In the genomic region with DNA sequence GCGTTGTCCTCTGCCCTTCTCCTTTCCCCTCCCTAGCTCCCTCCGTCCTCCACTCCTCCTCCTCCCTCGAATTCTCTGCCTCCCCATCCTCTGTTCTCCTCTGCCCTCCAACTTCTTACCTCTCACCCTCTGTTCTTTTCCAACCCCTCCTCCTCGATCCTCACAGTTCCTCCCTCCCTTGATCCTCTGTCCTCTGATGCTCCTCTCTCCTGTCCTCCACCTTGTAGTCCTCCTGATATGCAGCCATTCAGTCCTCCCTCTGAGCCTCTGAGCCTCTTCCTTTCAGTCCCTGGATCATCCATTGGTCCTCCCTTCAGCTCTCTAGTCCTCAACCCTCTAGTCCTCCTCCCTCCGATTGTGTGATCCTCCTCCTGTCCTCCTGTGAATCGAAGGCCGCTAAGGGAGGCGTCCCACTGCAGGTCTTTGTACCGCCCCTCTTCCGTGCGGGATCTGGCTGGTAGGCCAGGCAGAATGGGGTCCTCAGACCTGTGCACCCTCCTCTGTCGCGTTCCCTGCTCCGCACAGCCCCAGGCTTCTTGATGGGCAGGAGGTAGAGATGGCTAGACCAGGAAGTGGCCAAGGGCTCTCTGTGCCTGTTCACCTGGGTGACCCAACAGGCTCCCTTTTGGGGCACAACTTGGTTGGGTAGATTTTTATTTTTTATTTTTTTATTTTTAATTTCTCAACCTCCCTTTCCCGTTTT, we compare ENCODE assay signal across 8 mouse cellular contexts. TPM values are rescaled to one million over a fixed set of nuclear protein-coding genes. Genes with fewer than 3 reads are reported as not detected.
DNase-seq lines count a peak whose midpoint lies in the region; ATAC-seq and TF ChIP-seq lines count a peak whose summit lies in the region.

No protein-coding gene starts in this region.

- H3K9me3 ChIP-seq in forebrain, embryonic 14.5 days (replicated peaks; ENCODE audit: control insufficient read depth, low read length): no peaks in the 10 kb centered on the region
- H3K9me3 ChIP-seq in liver, embryonic 14.5 days (ENCODE audit: control insufficient read depth, low read length): no peaks in the 10 kb centered on the region

- H3K27me3 ChIP-seq in forebrain, embryonic 14.5 days (replicated peaks; ENCODE audit: control insufficient read depth, insufficient read depth, low read length): no peaks in the 10 kb centered on the region
- no peaks in the 10 kb centered on the region for H3K27me3 ChIP-seq in liver, embryonic 14.5 days (ENCODE audit: control insufficient read depth, insufficient read depth, low read length)

- TF ChIP-seq EP300 in liver, embryonic 14.5 days (IDR thresholded peaks at IDR 0.05; ENCODE audit: low read depth): no peak

- WGBS in forebrain, embryonic 14.5 days: 6% methylated on average over 15 of the region's 15 CpGs
- 14% methylated on average over 15 of the region's 15 CpGs for WGBS in liver, embryonic 14.5 days (ENCODE audit: insufficient replicate concordance)

- ATAC-seq in forebrain, embryonic 14.5 days: no peak; the same call in 1 of the 2 replicates
- ATAC-seq in liver, embryonic 14.5 days (ENCODE audit: insufficient read depth): peak; percentile 1; the same call in 1 of the 2 replicates

- DNase-seq in layer of hippocampus, adult 2 months (ENCODE audit: low spot score in 2 of 2): no peak
- no peak for DNase-seq in layer of hippocampus, adult 9-11 months
- DNase-seq in adipocyte (ENCODE audit: low spot score): peak; percentile 31
- peak; percentile 29 for DNase-seq in forebrain, embryonic 14.5 days (ENCODE audit: low spot score)
- DNase-seq in liver, embryonic 14.5 days (ENCODE audit: low read depth in 3 of 3, low spot score in 3 of 3): no peak
- DNase-seq in testis, postnatal 14 days (ENCODE audit: low spot score): peak; percentile 32
- DNase-seq in adrenal gland, postnatal 36 days: no peak
- DNase-seq in urinary bladder, postnatal 14 days (ENCODE audit: low spot score): no peak

- peak overlapping the region; percentile 63 for H3K9ac ChIP-seq in forebrain, embryonic 14.5 days (ENCODE audit: low read length)
- peak overlapping the region; percentile 27; the same call in 1 of the 2 replicates for H3K9ac ChIP-seq in liver, embryonic 14.5 days (replicated peaks)

- peak overlapping the region; percentile 88 for H3K27ac ChIP-seq in layer of hippocampus, adult 2 months
- H3K27ac ChIP-seq in forebrain, embryonic 14.5 days (ENCODE audit: low read depth, low read length): peak overlapping the region; percentile 58
- H3K27ac ChIP-seq in liver, embryonic 14.5 days: no peak overlapping the region

- H3K4me3 ChIP-seq in layer of hippocampus, adult 2 months: peak overlapping the region; percentile 69
- H3K4me3 ChIP-seq in forebrain, embryonic 14.5 days (ENCODE audit: low read depth, low read length): peak overlapping the region; percentile 69
- peak overlapping the region; percentile 51 to 75 for H3K4me3 ChIP-seq in liver, embryonic 14.5 days (ENCODE audit: insufficient read depth in 1 of 2, low read depth in 2 of 2, low read length in 2 of 2)

- TF ChIP-seq CTCF in layer of hippocampus, adult 2 months (conservative IDR thresholded peaks at IDR 0.05): no peak
- TF ChIP-seq CTCF in liver, embryonic 14.5 days (IDR thresholded peaks at IDR 0.05; ENCODE audit: low read depth): no peak

- H3K4me1 ChIP-seq in forebrain, embryonic 14.5 days (ENCODE audit: control insufficient read depth, insufficient read depth, low read length): peaks cover 13% of the 10 kb centered on the region
- H3K4me1 ChIP-seq in liver, embryonic 14.5 days (replicated peaks; ENCODE audit: control insufficient read depth in 2 of 2, insufficient read depth in 2 of 2, low read length in 1 of 2): peaks cover 0 to 9% of the 10 kb centered on the region in 2 experiments; a peak in 1 of 4 replicates

- H3K36me3 ChIP-seq in forebrain, embryonic 14.5 days (ENCODE audit: control insufficient read depth, insufficient read depth, low read length): peaks cover 25% of the 10 kb centered on the region
- no peaks in the 10 kb centered on the region for H3K36me3 ChIP-seq in liver, embryonic 14.5 days (replicated peaks; ENCODE audit: control insufficient read depth, insufficient read depth, low read depth)

- H3K4me2 ChIP-seq in forebrain, embryonic 14.5 days (ENCODE audit: low read length): peak overlapping the region; percentile 88
- peak overlapping the region; percentile 72 for H3K4me2 ChIP-seq in liver, embryonic 14.5 days (ENCODE audit: low read depth)

RNA-seq across cellular contexts. Expression of a gene that starts 0.7 kb away (rescaled TPM):
- 10 to 100 TPM; 13.8 to 14.5 TPM for total RNA-seq in layer of hippocampus, adult 2 months (2021)
- 14.6 and 17.1 TPM in 2 replicates for polyA plus RNA-seq in forebrain, embryonic 14.5 days (2014; fragmentation: Nextera tagmentation; extraction: Ambion mirVana)
- polyA plus RNA-seq in liver, embryonic 14.5 days (2012; rRNA removed): 1.1 and 1.2 TPM in 2 replicates
- 0.85 and 1.2 TPM in 2 replicates for polyA plus RNA-seq in liver, embryonic 14.5 days (2014; fragmentation: Nextera tagmentation; extraction: Ambion mirVana)
- total RNA-seq in adrenal gland, postnatal 36 days (2021): 1 to 10 TPM; 6.5 to 7.4 TPM

RNA-seq across cellular contexts. Expression of a gene that starts 0.8 kb away (rescaled TPM):
- total RNA-seq in layer of hippocampus, adult 2 months (2021): 10 to 100 TPM; 68.1 to 71.9 TPM
- 10.7 and 11.3 TPM in 2 replicates for polyA plus RNA-seq in forebrain, embryonic 14.5 days (2014; fragmentation: Nextera tagmentation; extraction: Ambion mirVana)
- 0.78 and 1.1 TPM in 2 replicates for polyA plus RNA-seq in liver, embryonic 14.5 days (2012; rRNA removed)
- 0.04 and 0.18 TPM in 2 replicates for polyA plus RNA-seq in liver, embryonic 14.5 days (2014; fragmentation: Nextera tagmentation; extraction: Ambion mirVana)
- total RNA-seq in adrenal gland, postnatal 36 days (2021): 1 to 10 TPM; 2.2 to 4.0 TPM

Comparison
In these comparisons a context has a peak if more than half of its experiments do, and no peak if none do; other contexts are left out.
1. DNase-seq: peak in adipocyte (single experiment), forebrain, embryonic 14.5 days (single experiment) and testis, postnatal 14 days (single experiment); none in layer of hippocampus, adult 2 months (0 of 2), layer of hippocampus, adult 9-11 months (single experiment), liver, embryonic 14.5 days (0 of 3), adrenal gland, postnatal 36 days (0 of 2) and urinary bladder, postnatal 14 days (single experiment).
2. RNA of a gene that starts 0.8 kb away (total RNA-seq): 68.1 to 71.9 TPM in layer of hippocampus, adult 2 months; 2.2 to 4.0 TPM in adrenal gland, postnatal 36 days; every median in the first group is over 10 times any median in the second.
3. Peak in every context shown above with its lines, with median percentiles within 50 percentile points of each other: H3K4me3 ChIP-seq.